Mouse (Mus musculus): ENCODE results near the gene Nck1.

Nck1 gene

DNA sequence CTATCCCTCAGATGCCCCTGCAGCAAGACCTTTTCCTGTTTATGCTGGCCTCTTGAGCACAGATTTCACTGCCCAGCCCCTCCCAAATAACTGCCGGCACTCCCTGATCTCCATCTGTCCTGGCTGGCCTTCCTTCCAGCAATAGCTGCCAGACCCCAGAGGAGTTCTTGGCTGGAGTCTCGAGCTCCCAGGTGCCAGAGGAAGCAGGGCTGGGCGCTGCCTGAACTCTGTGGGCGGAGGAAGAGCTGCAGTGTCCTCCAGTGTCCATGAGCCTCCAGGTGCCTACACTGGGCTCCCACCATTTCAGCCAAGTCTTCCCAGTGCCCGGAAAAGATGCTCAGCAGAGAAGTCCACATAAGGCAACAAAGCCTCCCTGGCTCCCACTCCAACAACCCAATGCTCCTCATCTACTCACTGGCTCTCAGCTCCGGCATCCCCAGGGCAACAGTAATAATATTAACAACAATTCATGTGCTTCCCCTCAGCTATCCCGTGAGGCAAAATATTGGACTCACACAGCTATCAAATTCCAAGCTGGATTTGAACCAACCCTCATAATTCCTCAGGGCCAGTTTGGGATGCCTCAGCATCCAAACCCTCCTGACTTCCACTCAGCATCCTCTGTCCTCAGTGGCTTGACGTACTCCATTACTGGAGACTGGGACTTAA is 74.9 kb downstream of the Nck1 start:
- in situ Hi-C loops (cut with MboI, MseI), result loop anchor here in 1 of 2 experiments (25.0 kb wide), 1 partner anchor 1884 kb away; no protein-coding TSS in a partner anchor

- in situ Hi-C loops (cut with MboI, MseI), result loop anchor here in 1 of 2 experiments (25.0 kb wide), 1 partner anchor 1883 kb away; no protein-coding TSS in a partner anchor
Observed at GRCm38 (mm10) chr9:100470228-100470627, 75.7 kb downstream of the Nck1 start.

DNA sequence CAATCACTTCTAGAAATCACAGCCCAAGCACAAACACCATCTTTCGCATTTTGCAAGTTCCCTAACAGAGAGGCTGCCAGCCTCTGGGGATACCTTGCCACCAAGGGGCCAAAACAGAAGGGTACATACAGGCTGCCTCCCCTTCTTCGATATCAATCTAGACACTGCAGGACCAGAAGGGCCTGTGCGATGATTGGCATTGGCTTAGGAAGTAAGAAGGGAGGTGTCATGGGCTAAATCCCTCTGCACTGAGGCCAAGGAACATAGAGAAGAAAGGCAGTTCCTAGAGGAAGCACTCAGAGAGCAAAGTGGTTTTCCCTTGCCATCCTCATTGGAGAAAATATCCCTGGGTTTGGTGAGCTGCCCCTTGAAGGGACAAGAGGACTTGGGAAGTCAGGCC is 76.3 kb downstream of the Nck1 start:
- in situ Hi-C loops (cut with MboI, MseI), result loop anchor here in 1 of 2 experiments (25.0 kb wide), 1 partner anchor 1882 kb away; no protein-coding TSS in a partner anchor

- in situ Hi-C loops (cut with MboI, MseI), result loop anchor here in 1 of 2 experiments (25.0 kb wide), 1 partner anchor 1881 kb away; no protein-coding TSS in a partner anchor
Observed at GRCm38 (mm10) chr9:100468151-100468550, 77.8 kb downstream of the Nck1 start.

GRCm38 (mm10) chr9:100467653-100468052 is 78.3 kb downstream of the Nck1 start:
- in situ Hi-C loops (cut with MboI, MseI), result loop anchor here in 1 of 2 experiments (25.0 kb wide), 1 partner anchor 1880 kb away; no protein-coding TSS in a partner anchor

- in situ Hi-C loops (cut with MboI, MseI), result loop anchor here in 1 of 2 experiments (25.0 kb wide), 1 partner anchor 1879 kb away; no protein-coding TSS in a partner anchor
Observed at GRCm38 (mm10) chr9:100466743-100467142, 79.2 kb downstream of the Nck1 start.

GRCm38 (mm10) chr9:100465988-100466387 is 79.9 kb downstream of the Nck1 start:
- in situ Hi-C loops (cut with MboI, MseI), result loop anchor here in 1 of 2 experiments (25.0 kb wide), 1 partner anchor 1879 kb away; no protein-coding TSS in a partner anchor

DNA sequence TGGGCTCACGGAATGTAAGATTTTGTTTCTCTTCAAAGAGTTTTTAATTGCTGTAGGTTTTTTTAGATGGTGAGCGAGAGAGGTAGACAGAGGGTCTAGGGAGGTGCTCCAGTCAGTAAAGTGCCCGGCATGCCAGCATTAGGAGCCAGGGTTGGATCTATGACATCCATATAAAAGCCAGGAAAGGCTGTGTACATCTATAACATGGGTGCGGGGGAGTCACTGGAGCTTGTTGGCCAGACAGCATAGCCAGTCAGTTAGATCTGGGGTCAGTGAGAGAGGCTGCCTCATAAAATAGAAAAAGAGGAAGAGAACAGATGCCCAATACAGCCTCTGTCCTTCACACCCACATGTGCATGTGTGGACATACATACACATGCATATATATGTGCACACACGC is 80.6 kb downstream of the Nck1 start:
- in situ Hi-C loops (cut with MboI, MseI), result loop anchor here in 1 of 2 experiments (25.0 kb wide), 1 partner anchor 1878 kb away; no protein-coding TSS in a partner anchor

GRCm38 (mm10) chr9:100463771-100464170 is 82.2 kb downstream of the Nck1 start:
- in situ Hi-C loops (cut with MboI, MseI), result loop anchor here in 1 of 2 experiments (5.0 to 25.0 kb wide), 2 partner anchors 34 to 1876 kb away; no protein-coding TSS in a partner anchor

GRCm38 (mm10) chr9:100462098-100462497 is 83.8 kb downstream of the Nck1 start:
- in situ Hi-C loops (cut with MboI, MseI), result loop anchor here in 1 of 2 experiments (5.0 to 25.0 kb wide), 2 partner anchors 35 to 1875 kb away; no protein-coding TSS in a partner anchor

- in situ Hi-C loops (cut with MboI, MseI), result loop anchor here in 1 of 2 experiments (5.0 to 25.0 kb wide), 2 partner anchors 36 to 1874 kb away; no protein-coding TSS in a partner anchor
Observed at GRCm38 (mm10) chr9:100461671-100462070, 84.3 kb downstream of the Nck1 start.

DNA sequence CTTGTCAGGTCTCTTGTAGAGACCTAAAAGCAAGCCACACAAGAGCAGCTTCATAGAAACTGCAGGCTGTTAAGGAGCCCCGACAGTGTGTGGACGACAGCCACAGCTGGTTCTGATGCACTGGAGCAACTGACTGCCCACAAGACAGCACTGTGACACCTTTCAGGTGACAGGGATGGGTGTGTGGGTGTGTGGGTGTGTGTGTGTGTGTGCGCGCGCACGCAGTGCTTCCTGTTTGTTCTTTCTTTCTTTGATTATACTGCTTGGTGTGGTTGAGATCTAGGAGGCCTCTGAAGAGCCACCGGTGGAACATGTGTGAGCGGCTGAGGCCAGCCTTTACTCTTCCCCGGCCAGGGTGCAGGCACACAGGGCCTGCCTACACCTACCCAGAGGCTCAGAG is 85.7 kb downstream of the Nck1 start:
- in situ Hi-C loops (cut with MboI, MseI), result loop anchor here in 1 of 2 experiments (5.0 to 25.0 kb wide), 2 partner anchors 37 to 1873 kb away; no protein-coding TSS in a partner anchor

DNA sequence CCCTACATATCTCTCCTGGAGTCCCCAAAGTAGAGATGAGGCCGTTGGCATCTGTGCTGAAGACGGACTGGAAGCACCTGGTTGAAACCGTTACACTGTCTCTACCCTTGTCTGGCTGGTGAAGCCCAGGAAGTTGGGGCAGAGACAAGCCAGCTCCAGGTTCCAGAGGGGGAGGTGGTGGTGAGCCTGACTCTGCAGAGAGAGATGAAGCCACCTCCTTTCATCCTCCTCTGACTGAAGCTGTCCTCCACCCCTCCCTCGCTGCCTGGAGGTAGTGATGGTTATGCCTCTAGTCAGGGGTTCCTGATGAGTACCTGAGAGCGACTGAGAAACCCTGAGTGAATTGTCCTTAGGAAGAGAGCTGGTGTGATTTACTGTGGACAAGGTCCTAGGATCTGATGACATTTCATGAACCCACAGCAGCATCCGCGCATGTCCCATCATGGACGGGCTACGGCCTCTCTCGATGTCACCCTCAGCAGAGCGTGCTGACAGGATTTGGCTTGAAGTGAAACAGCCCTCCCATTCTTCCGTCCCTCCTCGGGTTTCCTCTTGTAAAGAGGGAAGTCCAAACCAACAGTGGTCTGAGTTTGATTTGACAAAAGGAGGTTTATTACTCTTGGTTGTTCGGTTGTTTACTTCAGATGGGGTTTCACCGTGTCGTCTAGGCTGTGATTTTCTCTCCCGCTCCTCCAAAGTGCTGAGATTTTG is 87.8 kb downstream of the Nck1 start:
- in situ Hi-C loops (cut with MboI, MseI), result loop anchor here in 1 of 2 experiments (5.0 to 25.0 kb wide), 3 partner anchors 454 to 1871 kb away; no protein-coding TSS in a partner anchor

DNA sequence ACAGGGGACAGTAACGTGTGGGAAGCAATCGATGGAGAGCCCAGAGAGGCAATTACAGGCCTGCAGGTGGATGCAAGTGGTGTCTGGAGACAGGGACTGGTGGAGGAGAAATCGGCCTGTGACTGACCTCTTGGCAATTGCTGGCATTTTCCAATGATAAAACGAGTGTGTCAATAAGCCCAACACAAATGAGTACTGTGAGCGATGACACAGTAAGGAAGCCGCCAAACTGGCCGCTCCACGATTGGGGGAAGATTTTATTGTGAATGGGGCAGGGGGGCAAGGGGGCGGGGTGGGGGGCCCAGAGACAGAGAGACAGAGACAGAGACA is 91.3 kb downstream of the Nck1 start:
- in situ Hi-C loops (cut with MboI, MseI), result loop anchor here (5.0 to 25.0 kb wide), 6 partner anchors 83 to 1867 kb away; no protein-coding TSS in a partner anchor

GRCm38 (mm10) chr9:100453944-100454663 is 91.8 kb downstream of the Nck1 start:
- in situ Hi-C loops (cut with MboI, MseI), result loop anchor here (5.0 to 25.0 kb wide), 6 partner anchors 83 to 1867 kb away; no protein-coding TSS in a partner anchor

GRCm38 (mm10) chr9:100452432-100452831 is 93.5 kb downstream of the Nck1 start:
- in situ Hi-C loops (cut with MboI, MseI), result loop anchor here (5.0 to 25.0 kb wide), 6 partner anchors 85 to 1865 kb away; no protein-coding TSS in a partner anchor

DNA sequence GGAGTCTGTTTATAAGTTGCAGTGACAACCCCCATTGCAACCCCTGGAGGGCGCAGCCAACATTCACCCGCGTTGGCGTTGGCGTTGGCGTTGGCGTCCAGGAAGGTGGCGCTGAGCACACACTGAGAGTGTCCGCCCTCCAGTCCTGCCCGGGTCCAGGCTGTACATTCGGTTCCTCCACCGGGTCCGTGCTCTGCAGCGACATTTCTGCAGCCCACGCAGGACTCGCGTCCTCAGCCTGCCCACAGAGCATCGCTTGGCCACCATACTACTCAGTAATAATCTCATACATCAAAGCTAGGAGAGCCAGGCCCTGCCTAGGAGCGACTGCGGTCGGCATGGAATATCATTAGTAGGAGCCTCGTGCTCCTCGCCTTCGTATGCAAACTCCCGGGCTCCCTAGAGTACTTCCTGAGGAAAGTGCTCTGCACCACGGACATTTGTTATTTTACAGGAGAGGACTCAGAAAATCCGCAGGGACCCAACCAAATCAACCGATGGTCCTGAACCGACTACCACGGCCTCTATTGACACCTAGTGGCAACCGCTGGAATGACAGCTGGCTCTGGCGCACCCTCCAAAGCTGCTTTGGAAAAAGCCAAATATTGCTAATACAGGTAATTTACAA is 99.8 kb downstream of the Nck1 start:
- in situ Hi-C loops (cut with MboI, MseI), result loop anchor here in 1 of 2 experiments (5.0 kb wide), 1 partner anchor 186 kb away; no protein-coding TSS in a partner anchor
